Mouse (Mus musculus) Muller cell, postnatal 12 days (primary cell): Measurements from ENCODE around the gene Krtap28-13.
A peak's percentile ranks its signal among the peaks of the same experiment; 100 is the strongest.

Experiments used
- DNase-seq: peaks from one replicate; pipeline ENCODE4 v3.0.0-alpha.2; 2015; ENCODE audit errors: inconsistent ontology term

Krtap28-13 gene

DNA sequence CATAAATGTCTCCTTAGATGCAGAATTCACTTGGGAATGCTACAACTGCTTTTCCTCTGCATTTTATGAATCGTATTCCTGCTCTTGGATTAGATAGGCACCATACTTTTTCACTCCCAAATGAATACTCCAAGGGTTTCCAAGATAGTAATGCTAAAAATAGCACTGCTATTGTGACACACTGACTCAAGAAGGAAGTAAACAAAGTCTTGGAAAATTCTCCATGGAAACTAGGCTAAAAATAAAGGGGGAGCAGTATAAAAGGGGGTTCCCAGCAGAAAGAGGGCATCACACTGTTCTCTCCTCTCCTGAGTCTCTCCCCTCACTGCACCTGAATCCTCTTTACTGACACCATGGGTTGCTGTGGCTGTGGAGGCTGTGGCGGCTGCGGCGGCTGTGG, at the start of gene Krtap28-13:
TSS of gene Krtap28-13 (plus strand) at position 288 of the 400 bp plus-strand sequence.
- no peak for DNase-seq

DNA sequence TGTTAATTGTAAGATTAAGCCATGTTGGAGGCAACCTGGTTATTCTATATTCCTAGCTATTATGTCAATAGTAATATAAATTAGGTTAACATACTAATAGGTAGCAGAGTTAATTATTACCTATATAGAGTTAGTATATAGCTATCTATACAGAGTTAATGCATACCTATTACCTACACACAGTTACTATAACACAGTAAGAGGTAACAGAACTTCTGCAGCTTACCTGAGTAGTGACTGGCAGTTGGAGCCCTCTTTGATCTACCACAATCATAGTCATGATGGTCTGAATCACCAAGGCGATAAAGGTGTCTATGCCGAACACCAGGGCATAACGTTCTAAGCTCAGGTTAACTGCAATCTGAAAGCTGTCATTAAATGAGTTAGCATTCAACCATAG, 46.3 kb upstream of the Krtap28-13 start:
- no peak for DNase-seq

DNA sequence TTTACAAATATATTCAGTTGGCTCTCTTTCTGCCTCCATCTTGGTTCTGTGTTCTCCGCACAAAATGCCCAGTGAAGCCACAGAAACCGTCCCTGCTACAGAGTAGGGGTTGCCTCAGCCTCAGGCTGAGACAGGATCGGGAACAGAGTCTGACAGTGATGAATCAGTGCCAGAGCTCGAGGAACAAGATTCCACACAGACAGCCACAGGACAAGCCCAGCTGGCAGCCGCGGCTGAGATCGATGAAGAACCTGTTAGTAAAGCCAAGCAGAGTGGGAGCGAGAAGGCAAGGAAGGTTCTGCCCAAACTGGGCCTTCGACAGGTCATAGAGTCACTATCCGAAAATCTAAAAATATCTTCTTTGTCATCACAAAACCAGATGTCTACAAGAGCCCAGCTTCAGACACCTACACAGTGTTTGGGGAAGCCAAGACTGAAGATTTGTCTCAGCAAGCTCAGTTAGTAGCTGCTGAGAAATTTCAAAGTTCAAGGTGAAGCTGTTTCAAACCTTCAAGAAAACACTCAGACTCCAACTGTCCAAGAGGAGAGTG, 45.3 kb upstream of the Krtap28-13 start:
- no peak for DNase-seq

DNA sequence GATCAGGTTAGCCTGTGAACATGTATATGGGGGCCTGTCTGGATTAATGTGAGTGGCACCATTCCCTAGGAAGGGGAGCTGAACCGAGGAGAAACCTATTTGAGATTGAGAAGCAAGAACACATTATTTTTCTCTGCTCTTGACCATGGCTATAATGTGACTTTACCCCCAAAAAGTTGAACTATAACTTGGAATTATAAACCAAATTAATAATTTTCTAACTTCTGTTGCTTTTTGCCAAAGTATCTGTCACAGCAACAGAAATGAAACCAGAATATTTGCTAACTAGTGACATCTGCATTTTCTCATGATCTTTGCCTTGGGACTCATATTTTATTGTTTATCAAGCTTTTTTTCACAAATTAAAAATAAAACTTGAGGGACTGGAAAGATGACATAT, 44.2 kb upstream of the Krtap28-13 start:
- DNase-seq, result no peak

DNA sequence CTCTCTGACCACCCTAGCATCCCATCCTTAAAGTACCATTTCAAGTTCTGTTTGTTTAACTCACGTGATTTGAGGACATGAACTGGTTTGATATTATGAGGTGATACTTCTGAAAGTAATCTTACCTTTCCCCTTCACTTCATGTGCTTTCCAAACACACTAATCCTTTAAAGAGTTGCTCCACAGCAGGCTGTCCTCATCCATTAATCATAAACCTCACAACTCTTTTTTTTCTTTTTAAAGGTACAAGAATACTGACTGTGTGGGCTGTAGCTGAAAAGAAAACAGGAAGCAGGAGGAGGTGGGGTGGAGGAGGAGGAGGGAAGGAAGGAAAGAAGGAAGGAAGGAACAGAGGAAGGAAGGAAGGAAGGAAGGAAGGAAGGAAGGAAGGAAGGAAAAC, 28.8 kb upstream of the Krtap28-13 start:
- DNase-seq, result no peak

DNA sequence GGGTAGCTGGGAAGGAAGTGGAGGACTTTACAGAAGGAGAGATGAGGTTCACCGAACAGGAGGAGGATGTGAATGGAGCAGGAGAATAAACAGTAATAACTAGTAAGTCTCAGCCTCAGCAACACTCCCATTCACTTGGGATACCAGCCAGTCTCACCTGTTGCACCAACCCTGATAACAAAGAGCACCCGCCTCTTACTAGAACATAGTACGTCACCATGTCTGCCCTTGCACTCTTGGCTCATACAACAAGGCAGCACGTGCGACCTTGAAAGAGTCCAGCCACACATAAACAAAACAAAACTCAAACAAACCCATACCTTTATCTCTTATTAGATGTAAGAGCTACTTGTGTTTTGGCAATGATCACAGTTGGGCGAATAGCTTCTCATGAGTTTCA, 28.2 kb upstream of the Krtap28-13 start:
- no peak for DNase-seq

DNA sequence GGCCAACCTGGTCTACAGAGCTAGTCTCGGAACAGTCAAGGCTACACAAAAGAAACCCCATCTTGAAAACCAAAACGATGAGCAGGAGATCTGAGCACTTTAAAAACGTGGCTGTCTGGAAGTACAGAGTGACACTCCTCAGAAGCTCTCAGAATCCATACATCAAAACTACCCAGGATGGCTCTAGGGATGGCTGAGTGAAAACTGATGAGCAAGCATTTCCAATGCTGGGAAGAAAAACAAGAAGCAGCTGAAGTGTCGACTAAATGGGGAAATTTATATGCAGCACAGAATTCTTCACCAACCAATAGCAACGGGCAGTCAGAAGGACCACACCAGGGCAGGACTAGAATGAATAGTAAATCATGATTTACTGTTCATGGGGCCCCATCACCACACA, 26.2 kb upstream of the Krtap28-13 start:
- DNase-seq, result no peak

DNA sequence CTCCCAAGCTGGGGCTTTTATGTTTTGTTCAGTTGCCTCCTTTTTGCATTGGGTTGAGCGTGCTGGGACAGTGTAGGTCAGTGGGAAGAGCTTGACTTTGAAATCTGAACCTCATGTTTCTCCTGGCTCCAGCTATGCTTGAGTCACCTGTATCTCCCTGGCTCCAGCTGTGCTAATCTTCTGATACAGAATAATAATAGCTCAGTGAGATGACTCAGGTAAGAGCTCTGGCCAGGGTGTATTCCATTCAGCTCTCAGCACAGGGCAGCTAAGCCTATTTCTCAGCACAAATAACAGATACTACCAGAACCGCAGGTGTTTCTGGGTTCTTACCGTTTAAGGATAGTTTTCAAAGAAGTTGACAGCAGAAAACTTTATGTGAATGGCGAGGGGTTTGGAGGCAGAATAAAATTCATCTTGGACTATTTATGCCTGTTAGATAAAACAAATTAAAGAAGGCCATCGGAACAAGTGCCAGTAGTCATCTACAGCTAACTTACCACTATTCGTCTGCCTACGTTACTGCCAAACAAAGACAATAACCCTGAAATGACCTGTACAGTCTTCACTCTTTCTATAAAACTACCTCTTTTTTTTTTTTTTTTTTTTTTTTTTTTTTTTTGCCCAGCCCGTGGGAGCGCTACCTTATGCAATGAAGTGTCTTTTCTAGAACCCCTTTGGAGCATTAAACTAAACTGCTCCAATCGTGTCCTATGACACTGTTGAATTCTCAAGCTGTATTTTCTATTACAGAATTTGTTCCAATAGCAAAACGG, 23.6 kb upstream of the Krtap28-13 start:
- DNase-seq, result no peak

DNA sequence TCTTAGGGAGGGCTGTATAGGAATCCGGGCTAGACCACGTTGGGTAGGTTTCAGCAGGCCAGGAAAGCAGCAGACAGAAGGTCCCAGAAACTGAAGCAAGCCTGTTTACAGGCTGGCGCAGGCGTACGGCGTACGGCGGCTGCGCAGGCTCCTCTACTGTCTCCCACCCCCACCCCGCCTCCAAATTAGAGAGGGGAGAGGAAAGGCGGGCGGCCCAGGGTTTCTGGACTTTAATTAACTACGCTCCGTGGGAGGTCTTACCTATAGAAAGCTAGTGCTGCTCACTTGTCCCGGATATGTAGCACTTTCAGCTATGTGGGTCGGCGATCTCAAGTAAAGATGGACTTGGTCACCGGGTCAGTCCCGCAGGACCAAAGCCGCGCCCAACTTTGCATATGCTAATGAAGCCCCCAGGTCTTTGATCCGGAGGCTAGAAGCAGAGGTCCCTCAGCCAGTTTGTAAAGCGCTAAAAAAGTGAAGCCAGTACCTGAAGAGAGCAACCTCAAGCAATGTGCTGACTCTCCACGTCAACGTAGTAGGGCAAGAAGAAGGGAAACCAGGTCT, 22.5 kb upstream of the Krtap28-13 start, which contains the start of gene Slc19a3:
TSS of gene Slc19a3 (minus strand) at position 340 of the 564 bp plus-strand sequence.
- DNase-seq, result peak; percentile 66

DNA sequence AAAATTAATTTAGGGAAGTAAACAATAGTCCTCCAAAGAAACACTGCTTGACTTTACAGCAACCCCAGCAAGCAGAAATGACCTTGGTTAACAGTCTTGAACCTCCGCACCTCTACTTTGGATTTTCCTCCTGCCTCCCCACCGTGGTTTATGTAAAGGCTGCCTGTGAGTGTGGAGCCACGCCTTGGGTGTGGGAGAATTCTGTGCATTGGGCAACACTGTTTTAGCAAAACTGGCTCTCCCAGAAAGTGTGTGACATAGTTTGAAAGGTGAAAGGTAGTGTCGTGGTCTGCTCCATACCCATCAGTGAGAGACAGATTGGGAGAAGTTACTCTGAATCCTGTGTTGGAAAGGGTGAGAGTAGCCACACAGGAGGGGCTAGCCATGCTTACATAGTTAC, 21.6 kb upstream of the Krtap28-13 start:
- DNase-seq, result no peak

DNA sequence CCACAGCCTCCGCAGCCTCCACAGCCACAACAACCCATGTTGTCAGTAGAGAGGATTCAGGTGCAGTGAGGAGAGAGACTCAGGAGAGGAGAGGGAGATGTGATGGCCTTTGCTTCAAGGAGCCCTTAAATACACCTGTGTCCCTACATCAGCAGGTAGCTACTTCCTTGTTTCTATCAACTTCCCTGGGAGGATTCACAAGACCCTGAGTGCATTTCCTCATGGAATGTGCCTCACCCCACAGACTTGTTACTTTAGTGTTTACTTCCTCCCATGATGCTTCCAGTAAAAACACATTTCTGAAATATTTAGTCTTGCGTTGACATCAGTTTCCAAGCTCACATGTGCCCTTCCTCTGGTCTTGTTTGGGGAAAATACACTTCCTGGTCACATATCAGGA, 18.4 kb upstream of the Krtap28-13 start, which contains the start of gene Krtap28-10:
TSS of gene Krtap28-10 (minus strand) at position 101 of the 400 bp plus-strand sequence.
- no peak for DNase-seq

DNA sequence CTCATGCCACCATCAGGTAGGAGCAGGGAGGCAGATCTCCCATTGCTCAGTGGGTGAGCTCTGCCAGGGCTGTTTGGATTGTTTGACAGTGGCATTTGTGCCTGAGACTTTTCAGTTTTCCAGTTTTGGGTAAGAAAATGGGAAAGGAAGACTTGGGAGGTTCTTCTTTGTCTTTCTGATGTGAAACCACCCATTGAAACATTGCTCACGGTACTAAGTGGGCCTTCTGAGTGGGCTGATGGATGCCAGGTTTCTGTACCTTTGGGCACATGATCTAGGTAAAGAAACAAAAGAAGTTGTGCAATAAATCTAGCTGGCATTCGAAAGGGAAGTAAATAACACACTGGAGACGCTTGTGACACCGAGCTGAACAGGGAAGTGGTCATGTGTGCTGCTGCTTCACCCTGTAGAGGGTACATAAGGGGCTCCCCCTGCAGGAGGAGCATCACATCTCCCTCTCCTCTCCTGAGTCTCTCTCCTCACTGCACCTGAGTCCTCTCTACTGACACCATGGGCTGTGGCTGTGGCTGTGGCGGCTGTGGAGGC, 15.8 kb upstream of the Krtap28-13 start, which contains the start of gene Gm47969:
TSS of gene Gm47969 (plus strand) at position 51 of the 546 bp plus-strand sequence.
- no peak for DNase-seq

DNA sequence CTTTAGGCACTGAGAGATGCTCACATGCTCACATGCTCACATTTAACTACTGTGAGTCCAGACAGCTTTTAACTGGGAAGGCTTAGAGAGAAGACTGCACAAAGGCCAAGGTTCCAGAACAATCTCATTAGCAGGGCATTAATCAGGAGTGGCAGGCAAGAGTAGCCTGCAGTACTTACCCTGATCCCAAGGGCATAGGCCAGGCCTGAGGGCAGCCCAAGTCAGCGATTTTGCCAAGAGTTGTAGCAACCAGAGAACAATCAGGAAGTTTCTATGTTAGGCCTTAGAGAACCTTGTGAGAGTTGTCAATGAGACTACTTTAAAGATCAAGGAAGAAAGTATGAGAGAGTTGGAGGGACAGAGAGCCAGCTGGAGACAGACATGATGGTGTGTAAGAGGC, 2.2 kb upstream of the Krtap28-13 start:
- no peak for DNase-seq

DNA sequence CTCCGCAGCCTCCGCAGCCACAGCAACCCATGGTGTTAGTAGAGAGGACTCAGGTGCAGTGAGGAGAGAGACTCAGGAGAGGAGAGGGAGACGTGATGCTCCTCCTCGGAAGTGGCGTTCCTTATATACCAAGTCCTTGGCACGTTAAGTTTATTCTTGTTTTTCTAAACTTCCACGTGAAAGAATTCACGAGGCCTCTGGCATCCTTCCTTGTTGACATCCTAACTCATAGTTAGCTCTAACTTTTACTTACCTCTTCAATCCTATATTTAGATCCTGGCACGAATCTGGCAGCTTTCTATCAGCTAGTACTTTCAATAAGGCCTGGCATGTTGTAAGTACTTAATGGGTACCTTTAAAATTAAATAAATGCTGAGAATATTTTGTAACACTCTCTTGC, 1.5 kb upstream of the Krtap28-13 start, which contains the start of gene A030005K14Rik:
TSS of gene A030005K14Rik (minus strand) at position 101 of the 400 bp plus-strand sequence.
- DNase-seq, result no peak

DNA sequence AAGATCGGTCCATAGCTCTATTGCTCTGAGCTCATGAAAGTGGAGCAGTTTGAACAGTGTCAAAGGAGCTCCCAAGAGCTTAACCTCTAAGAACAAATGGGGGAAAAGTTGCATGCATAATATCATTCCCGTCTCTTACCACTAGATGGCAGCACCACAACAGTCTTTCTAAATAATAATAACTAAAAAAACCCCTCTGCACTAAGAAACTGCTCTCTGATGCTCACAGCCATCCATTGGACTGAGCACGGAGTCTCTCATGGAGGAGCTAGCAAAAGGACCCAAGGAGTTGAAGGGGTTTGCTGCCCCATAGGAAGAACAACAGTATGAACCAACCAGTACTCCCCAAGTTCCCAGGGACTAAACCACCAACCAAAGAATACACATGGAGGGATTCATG, 4.1 kb downstream of the Krtap28-13 start:
- DNase-seq, result peak; percentile 31

DNA sequence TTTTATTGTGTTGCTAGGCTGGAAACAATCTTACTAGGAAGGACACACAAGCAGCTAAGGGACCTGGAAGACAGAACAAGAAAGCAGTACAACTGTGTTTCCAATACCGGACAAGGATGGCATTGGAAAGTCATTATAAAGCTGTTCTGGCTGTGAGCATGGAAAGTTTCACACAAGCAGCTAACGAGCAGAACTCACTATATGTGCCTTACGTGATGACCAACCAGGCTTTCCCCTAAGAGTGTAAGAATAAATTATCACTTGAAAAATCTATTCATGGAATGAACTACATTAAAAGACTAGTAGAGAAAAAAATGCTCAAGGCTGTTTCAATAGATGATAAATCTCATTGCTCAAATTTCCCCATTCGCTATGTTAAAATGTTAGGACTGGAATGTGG, 5.8 kb downstream of the Krtap28-13 start:
- DNase-seq, result no peak

DNA sequence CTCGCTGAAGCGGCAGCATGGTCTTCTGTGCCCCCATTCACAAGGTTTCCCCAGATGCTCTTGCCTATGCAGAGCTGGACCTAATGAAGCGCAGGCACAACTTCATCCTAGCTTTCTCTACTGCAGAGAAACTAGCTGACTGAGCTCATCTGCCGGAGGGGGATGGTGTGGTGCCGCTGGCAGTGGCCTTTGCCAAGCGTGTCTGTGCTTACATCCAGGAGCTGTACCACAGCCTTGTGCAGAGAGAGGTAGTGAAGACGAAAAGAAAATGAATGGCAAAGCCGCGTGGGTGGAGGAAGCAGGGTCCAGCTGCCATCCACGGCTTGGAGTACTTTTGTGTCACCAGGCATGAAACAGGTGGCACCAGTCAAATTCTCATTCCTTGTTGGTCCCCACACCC, 6.5 kb downstream of the Krtap28-13 start:
- no peak for DNase-seq

DNA sequence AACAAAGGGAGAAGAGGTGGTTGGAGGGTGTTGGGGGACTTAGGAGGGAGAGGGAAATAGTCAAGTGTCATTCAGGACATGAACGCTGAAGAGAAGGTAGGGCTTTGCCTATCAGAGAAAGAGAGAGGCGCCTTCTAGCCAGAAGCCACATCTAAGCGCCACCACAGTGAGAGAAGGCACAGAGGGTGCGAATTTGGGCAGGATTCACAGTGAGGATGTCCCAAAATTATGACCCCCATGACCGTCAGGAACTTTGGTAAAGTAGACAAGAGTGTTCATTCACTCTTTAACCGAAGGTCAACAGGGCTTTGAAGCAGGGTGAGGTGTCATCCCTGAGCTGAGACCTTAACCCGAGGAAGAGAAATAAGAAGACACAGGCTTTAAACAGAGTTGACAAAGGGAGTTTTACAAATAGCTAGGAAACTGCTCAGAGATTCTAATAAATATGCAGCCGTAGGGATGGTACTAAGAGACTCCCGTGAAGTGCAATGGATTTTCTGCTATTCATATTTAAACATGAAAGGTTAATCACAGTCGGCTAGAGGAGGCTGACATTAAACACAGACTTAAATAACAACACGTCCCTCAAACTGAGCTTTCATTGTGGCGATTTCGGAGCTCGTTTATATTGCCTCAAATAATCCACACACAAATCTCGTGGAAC, 14.9 kb downstream of the Krtap28-13 start:
- peak; percentile 40 for DNase-seq

DNA sequence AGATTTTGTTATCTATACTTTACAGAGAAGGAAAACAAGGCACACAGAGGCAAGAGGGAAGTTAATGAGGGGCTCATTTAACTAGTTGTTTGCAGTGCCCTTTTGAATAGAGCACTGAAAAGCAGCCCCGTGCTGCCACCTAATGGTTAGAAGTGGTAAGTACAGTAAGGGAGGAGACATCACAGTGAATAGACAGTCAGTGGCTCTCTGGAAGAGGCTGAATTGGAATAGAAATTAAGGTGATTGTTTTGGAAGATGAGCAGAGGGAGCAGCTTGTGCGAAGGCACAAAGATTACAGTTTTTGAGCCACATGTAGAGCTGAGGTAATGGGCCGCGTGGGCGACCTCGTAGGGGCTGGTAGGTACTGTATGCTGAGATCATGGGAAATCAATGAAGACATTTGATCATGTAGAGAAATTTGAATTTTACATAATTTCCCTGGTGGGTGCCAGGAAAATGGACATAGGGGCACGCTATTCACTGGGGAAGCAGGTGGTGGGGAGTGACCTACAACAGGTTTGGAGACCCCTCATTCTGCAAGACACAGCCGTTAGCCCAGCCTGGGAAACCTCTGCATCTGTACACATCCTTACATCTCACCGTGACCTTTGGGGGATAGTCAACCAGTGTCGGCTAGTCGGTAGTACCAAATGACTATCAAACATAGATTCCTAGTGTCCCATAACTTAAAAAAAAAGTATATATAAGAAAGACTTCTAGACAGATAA, 15.6 kb downstream of the Krtap28-13 start:
- DNase-seq, result no peak

DNA sequence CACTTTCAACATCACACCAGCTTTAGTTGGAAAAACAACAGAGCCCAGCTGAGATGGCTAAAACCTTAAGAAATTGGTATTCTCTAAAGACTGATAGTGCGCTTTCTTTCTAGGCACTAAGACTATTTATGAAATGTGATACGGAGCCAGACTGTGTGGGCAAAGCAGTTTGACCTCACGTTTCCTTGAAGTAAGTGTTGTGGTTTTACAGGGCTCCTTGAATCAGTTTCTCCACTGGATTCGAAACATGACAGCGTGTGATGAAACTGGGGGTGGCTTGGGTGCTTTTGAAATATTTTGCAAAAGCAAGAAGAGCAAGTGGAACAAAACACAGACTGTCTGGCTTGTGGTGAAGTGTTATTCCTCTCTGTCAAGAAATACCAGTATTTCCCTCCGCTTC, 16.3 kb downstream of the Krtap28-13 start:
- DNase-seq, result no peak

DNA sequence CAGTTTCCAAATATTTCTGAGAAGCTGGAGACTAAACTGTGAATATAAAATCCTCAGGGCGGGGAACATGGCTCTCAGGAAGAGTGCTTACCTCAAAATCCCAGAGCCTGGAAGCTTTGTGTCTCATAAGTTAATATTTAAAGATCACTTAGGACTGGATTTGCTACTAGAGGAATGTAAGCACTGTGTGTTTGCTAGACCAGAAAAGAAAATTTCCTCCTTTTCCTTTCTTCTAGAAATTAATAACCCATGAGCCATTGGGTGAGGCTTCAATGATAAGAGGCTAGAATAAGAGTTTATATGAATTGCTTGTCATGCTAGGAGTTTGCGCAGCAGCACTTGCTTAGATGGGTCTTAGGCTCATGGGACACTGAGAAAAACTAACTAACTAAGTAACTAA, 24.1 kb downstream of the Krtap28-13 start:
- no peak for DNase-seq
